Mouse (Mus musculus) liver, embryonic 16.5 days (tissue): ENCODE results near the gene Bud13. TPM values are rescaled to one million over a fixed set of nuclear protein-coding genes. Genes with fewer than 3 reads are reported as not detected.

Source experiments
- ATAC-seq: fragments of 200-750 bp; cut with Nextera tagmentation; 2 replicates; pipeline ENCODE4 v1.8.0; 2017; ENCODE audit warnings: low read depth, mild to moderate bottlenecking, moderate number of reproducible peaks, moderate library complexity
- H3K27ac ChIP-seq: fragments of 300-500 bp; sonication (generic); 2 replicates; pipeline ENCODE4 v1.5.1; 2014; ENCODE audit warnings: mild to moderate bottlenecking, low read length
- H3K27me3 ChIP-seq: fragments of 300-500 bp; sonication (generic); 2 replicates; pipeline ENCODE4 v1.6.1; 2014; ENCODE audit warnings: low read depth, low read length, mixed read lengths; ENCODE audit not compliant: control insufficient read depth, insufficient read depth
- H3K36me3 ChIP-seq: fragments of 300-500 bp; sonication (generic); 2 replicates; pipeline ENCODE4 v1.6.1; 2014; ENCODE audit warnings: mild to moderate bottlenecking; ENCODE audit not compliant: control insufficient read depth, insufficient read depth
- H3K4me1 ChIP-seq: fragments of 300-500 bp; sonication (generic); 2 replicates; pipeline ENCODE4 v1.6.1; 2014; ENCODE audit warnings: low read depth, low read length, mixed read lengths; ENCODE audit not compliant: control insufficient read depth
- H3K4me2 ChIP-seq: fragments of 300-500 bp; sonication (generic); 2 replicates; pipeline ENCODE4 v1.6.1; 2014; ENCODE audit warnings: low read depth, low read length, mixed read lengths
- H3K4me3 ChIP-seq: fragments of 300-500 bp; sonication (generic); 2 replicates; pipeline ENCODE4 v1.5.1; 2014; ENCODE audit warnings: low read depth, mild to moderate bottlenecking, low read length
- H3K9ac ChIP-seq: fragments of 300-500 bp; sonication (generic); 2 replicates; pipeline ENCODE4 v1.6.1; 2014; ENCODE audit warnings: low read depth, low read length
- H3K9me3 ChIP-seq: fragments of 300-500 bp; sonication (generic); replicated peaks from 2 replicates; pipeline ENCODE4 v1.6.1; 2016; ENCODE audit warnings: low read length; ENCODE audit not compliant: control insufficient read depth
- WGBS: fragments of 180-500 bp; shearing (Covaris S2); extraction: QIAGEN DNeasy Blood & Tissue Kit; methylation state at CpG from one replicate; pipeline ENCODE4 v1.1.7; 2014; ENCODE audit not compliant: insufficient replicate concordance; 5-methylcytosine and 5-hydroxymethylcytosine counted together
- polyA plus RNA-seq: library from polyadenylated mRNA; unstranded; fragments of >200 nt; fragmentation: Nextera tagmentation; extraction: Ambion mirVana; gene quantifications from 2 replicates; pipeline ENCODE4 v1.2.1, GENCODE M21; 2015

Bud13 gene
- polyA plus RNA-seq, 1 experiment from 2014 or later = 6.7 TPM

DNA sequence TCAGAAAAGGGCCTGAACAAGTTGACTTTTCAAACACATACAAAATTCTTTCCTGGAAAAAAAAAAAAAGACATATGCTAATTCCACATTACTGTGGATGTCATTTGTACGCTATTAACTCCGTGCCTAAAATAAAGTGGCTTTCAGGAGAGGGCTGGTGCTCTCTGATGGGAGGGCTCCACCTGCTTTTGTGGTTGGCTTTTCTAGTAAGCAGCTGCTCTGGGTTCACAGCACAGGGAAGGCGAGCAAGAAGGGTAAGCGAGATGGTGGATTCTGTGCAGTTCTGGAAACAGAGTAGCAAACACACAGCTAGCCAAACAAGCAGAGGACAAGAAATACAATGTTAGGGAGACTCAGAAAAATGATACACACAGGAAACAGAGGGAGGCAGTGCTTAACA, 55.6 kb downstream of the Bud13 start:
- no peaks in the 10 kb centered on the region for H3K27me3 ChIP-seq
- no peak overlapping the region for H3K4me3 ChIP-seq
- H3K9me3 ChIP-seq = no peaks in the 10 kb centered on the region
- H3K4me1 ChIP-seq = no peaks in the 10 kb centered on the region
- no peak overlapping the region for H3K9ac ChIP-seq
- H3K36me3 ChIP-seq = no peaks in the 10 kb centered on the region
- H3K27ac ChIP-seq = no peak overlapping the region
- WGBS = 55% methylated on average over 4 of the region's 4 CpGs
- H3K4me2 ChIP-seq = no peak overlapping the region
- ATAC-seq = no peak

DNA sequence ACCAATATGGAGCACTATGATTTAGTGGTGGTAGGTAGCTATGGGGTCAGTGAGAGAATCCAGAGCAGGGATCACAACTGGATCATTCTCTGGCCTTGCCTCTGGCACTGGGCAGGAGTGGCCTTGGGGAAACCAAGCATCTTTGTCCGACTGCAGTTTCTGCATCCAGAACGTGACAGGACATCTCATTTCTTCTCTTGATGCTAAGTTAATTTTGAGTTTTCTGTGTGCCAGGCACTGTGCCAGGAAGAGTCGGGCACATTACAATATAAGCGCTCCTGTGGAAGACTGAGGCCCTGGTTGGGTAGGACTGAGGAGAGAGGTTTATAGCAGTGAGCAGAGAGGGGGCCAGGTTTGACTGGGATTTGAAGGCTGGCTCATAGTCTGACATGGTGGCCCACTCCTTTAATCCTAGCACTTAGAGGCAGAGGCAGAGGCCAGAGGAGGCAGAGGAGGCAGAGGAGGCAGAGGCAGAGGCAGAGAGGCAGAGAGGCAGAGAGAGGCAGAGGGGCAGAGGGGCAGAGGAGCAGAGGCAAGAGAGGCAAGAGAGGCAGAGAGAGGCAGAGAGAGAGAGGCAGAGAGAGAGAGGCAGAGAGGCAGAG, 56.3 kb downstream of the Bud13 start:
- WGBS = 54% methylated on average over 4 of the region's 4 CpGs
- ATAC-seq = no peak
- H3K9ac ChIP-seq = no peak overlapping the region
- no peaks in the 10 kb centered on the region for H3K4me1 ChIP-seq
- no peaks in the 10 kb centered on the region for H3K27me3 ChIP-seq
- no peak overlapping the region for H3K4me2 ChIP-seq
- no peaks in the 10 kb centered on the region for H3K36me3 ChIP-seq
- H3K4me3 ChIP-seq = no peak overlapping the region
- no peak overlapping the region for H3K27ac ChIP-seq
- H3K9me3 ChIP-seq = no peaks in the 10 kb centered on the region

DNA sequence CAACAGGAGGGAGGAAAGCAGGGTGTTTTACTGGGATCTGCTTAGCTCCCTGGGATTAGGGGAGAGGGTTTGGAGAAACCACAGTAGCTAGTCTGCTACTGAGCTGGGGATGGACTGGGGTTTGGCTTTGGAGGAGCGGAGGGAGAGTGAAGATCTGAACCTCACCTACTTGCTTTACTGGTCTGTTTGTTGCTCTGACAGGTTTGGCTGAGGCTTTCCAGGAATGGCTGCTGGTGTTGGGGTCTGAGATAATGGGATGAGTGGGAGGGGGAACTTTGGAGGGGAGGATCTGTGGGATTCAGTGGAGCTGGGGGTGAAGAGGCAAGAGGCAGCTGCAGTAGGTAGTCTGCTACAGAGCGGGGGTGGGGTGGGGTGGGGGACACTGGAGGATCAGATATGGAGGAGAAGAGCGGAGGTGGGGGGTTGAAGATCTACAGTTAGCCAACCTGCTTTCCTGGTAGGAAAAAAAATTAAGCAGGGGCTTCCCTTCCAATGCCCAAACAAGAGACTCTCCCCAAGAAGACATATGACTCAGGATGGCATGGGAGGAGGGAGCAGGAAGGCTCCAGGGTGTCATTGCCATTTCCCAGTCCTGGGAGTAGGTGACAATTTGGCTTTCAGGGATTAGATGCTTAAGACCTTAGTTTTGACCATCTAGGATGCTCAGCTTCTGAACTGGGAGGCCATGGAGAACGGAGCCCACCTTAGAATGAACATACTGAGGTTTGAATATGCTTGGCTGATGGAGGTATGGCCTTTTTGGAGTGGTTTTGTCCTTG, 63.3 kb downstream of the Bud13 start:
- ATAC-seq = no peak
- Histone ChIP-seq H3K4me2 (no peak overlapping the region), H3K27me3 (no peaks in the 10 kb centered on the region), H3K4me1 (no peaks in the 10 kb centered on the region), H3K9ac (no peak overlapping the region), H3K27ac (no peak overlapping the region), H3K36me3 (no peaks in the 10 kb centered on the region), H3K4me3 (no peak overlapping the region), H3K9me3 (no peaks in the 10 kb centered on the region)
- WGBS = 63% methylated on average over 4 of the region's 4 CpGs

Other genes starting within 250 kb of the Bud13 start
- gene Apoa1, start 54.4 kb upstream of the Bud13 start, polyA plus RNA-seq = 6,810 and 7,451 TPM in 2 replicates
- 9.3 and 14.0 TPM in 2 replicates for gene Apoc3, start 47.4 kb upstream of the Bud13 start, polyA plus RNA-seq
- 0.07 and 14.5 TPM in 2 replicates for gene Apoa4, start 42.3 kb upstream of the Bud13 start, polyA plus RNA-seq
- gene Apoa5, start 14.4 kb upstream of the Bud13 start, polyA plus RNA-seq = 0.67 and 1.1 TPM in 2 replicates
- 20.5 and 23.6 TPM in 2 replicates for gene Zpr1, start 9.9 kb upstream of the Bud13 start, polyA plus RNA-seq
- gene 4931429L15Rik, start 37.0 kb downstream of the Bud13 start, polyA plus RNA-seq = not detected in 2 replicates